Mouse (Mus musculus) right cerebral cortex, postnatal 4 days (tissue): ENCODE results near the gene Mfsd9.
"Not testable (repeated sequence)": the region's sequence is repeated elsewhere in the genome, so short reads cannot be mapped to it uniquely, and the experiment has no call there.

Experiments used
- DNase-seq: peaks from one replicate; pipeline ENCODE4 v3.0.0-alpha.2; 2022

Gene Mfsd9

GRCm38 (mm10) chr1:40776763-40777162, 13.7 kb downstream of the Mfsd9 start:
- no peak for DNase-seq

- no peak for DNase-seq
Observed at GRCm38 (mm10) chr1:40776102-40776501, 14.4 kb downstream of the Mfsd9 start.

- DNase-seq: no peak
Observed at GRCm38 (mm10) chr1:40774040-40774439, 16.4 kb downstream of the Mfsd9 start.

DNA sequence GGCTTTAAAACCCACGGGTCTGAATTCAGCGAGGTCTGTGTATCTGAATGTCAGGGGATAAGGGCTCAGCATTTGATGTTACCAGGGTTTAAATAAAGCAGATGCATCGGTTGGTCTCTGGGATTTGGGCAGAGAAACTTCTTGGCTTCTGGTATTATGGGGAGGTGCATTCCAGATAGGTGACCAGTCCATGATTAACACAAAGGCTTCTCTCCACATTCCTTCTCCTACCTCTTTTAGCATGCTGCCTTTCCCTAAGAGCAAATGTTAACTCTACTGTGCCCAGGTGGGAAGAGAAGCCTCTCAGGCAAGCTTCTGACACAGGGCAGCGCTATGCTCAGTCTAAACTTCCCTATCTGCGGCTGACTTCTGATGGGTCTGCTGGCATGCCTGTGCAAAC, 17.3 kb downstream of the Mfsd9 start:
- DNase-seq: no peak

GRCm38 (mm10) chr1:40771196-40771970, 19.1 kb downstream of the Mfsd9 start:
- DNase-seq: no peak

- DNase-seq: no peak
Observed at GRCm38 (mm10) chr1:40769331-40769894, 21.1 kb downstream of the Mfsd9 start.

- peak; percentile 42 for DNase-seq
Observed at GRCm38 (mm10) chr1:40768606-40769005, 21.9 kb downstream of the Mfsd9 start.

- no peak for DNase-seq
Observed at GRCm38 (mm10) chr1:40767588-40767987, 22.9 kb downstream of the Mfsd9 start.

DNA sequence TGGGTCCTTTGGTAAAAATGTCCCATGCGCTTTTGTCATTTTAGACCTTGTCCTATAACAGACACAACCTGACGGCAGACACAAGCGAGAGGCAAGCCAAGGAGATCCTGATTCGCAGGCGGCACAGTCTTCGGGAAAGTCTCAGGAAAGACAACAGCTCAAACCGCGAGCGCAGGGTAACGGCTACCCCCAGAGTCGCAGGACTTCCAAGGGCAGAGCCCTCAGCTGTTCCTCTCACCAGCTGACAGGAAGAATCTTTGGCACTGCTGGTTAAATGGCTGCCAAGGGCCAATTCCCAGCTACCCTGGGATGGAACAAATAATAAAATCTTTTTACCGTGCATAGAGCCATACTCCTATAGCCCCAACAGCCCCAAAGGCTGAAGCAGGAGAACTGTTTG, 25.0 kb downstream of the Mfsd9 start:
- DNase-seq: no peak

DNA sequence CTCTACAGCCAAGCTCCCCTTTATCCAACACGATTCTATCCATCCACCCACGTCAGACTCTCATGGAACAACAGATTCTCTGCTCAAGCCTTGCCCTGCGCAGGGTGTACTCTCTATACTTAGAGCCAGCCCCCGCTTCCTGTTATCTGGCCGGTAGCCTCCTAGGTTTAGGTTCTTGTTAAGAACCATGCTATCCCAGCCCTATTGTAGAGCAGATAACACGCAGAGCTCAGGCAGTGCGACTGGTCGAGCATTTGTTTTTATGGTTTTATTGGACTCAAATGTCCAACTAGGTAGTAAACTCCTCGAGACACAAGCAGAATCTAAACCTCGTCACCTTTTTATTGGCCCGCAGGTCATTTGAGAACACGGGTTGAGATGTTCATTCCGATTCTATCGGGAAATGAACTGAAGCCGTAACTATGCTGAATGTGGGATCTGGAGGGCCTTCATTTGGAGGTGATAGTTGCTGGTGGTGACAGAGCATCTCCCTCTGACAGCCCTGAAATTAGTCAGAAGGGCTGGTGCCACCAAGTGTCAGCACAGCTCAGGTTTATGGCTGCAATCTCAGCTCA, 25.7 kb downstream of the Mfsd9 start:
- no peak for DNase-seq

DNA sequence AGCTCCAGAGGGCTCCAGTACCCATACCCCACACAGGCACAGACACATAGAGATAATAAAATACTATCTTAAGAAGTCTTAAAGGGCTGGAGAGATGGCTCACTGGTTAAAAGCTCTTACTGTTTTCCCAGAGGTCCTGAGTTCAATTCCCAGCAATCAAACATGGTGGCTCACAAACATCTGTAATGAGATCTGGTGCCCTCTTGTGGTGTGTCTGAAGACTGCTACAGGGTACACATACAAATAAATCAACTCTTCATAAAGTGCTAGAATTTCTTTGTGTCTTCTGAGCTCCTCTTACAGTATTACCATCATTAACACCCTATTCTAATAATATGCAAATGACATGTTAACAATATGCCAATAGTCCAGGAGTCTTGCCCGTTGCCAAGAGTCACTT, 26.4 kb downstream of the Mfsd9 start:
- no peak for DNase-seq

DNA sequence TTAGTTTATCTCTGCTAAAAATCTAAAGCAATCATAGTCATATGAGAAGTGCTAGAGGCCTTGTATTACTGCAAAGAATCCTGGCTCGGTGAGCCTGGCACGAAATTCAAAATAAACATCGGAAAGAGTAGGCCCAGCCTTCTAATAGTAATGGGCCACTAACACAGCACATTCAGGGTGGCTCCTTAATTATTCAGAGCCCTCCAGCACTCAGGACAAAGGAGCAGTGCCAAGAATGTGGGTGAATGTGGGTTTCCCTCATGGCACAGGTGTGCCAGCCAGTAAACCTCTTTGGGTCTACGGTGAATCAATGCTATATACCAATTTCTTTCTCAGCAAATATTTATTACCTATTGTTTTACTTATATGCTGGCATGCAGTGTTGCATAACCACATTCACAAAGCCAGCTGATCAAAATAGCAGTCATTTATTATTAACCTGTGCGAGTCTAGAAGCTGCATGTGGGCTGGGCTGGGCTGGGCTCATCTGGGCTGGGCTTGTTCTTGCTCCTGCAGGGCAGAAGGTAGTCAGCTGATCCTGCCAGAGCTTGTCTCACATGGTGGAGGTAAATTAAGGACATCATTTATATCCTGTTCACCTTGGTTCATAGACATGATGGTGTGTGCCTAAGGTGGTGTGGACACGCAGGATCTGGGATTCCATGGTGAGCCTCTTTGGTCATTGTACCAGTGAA, 30.6 kb downstream of the Mfsd9 start:
- no peak for DNase-seq

- no peak for DNase-seq
Observed at GRCm38 (mm10) chr1:40746089-40746488, 44.4 kb downstream of the Mfsd9 start.

- DNase-seq: no peak
Observed at GRCm38 (mm10) chr1:40740739-40741138, 49.7 kb downstream of the Mfsd9 start.

- not testable (repeated sequence) for DNase-seq
Observed at GRCm38 (mm10) chr1:40738246-40738645, 52.2 kb downstream of the Mfsd9 start.

- DNase-seq: no peak
Observed at GRCm38 (mm10) chr1:40737671-40738070, 52.8 kb downstream of the Mfsd9 start.

GRCm38 (mm10) chr1:40728636-40729035, 61.9 kb downstream of the Mfsd9 start:
- no peak for DNase-seq

DNA sequence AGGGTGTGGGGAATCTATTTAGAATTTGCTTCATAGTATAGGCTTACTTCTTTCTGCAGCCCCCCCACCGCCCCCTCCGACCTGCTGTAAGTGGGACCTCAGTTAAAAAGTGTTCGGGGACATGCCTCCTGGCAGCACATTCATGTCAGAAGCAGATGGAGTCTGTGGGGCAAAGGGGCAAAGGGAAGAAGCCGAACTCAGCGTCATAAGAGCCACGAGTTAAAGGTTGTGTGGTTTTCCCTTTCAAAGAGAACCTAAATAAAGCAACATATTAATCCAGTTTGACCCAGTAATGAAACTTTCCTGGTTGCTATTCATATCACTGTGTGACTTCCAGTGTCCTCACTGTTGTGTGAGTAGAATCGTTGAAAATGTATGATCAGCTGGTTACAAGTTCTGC, 63.1 kb downstream of the Mfsd9 start:
- DNase-seq: no peak

DNA sequence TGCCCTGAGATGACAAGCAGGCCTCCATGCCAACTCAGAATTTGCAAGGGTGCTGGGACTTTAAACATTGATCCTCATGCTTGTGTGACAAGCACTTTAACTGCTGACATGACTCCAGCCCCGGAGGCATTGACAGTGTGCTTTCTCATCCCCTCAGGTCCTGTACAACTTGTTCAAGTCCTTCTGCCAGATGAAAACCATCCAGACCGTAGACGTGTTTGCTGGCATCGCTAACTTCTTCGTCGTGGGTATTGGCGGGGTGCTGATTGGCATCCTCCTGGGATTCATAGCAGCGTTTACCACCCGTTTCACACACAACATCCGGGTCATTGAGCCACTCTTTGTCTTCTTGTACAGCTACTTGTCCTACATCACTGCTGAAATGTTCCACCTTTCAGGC, 64.4 kb downstream of the Mfsd9 start:
- no peak for DNase-seq
